Mouse (Mus musculus): ENCODE results near the gene Etfbkmt.

DNA sequence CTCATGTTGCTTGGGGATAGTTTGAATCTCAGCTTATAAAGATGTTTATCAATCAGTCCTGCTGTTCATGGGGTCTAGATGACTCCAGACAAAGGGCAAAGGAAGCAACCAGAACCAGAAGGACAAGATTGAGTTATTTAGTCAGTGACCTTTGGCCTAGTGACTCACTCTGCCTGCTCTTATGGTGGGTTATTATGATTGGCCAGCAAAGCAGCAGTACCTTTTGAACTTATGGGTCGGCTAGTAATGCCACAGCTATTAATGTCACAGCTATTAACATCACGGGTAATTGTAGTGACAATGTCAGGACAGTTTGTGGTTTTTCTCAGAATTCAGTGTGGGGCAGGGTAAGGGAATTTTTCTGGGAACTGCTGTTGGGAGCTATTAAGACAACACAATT is 1.7 kb upstream of the Etfbkmt start:
- TF ChIP-seq CTCF (IDR thresholded peaks at IDR 0.05; ENCODE audit: low read depth, low read length): no peak
- no peak for TF ChIP-seq POLR2A (IDR thresholded peaks at IDR 0.05; ENCODE audit: insufficient read depth, low read length)
